Mouse (Mus musculus): ENCODE measurements at regions not wholly inside any gene's neighbourhood (a gene's known extent, or its start where the extent isn't known, plus 50 kb on each side); places are given as distances from the start of the nearest gene placed in this dataset.

GRCm38 (mm10) chr5:43133672-43134071 lies 99.3 kb upstream of the Cpeb2 start:
- no peaks in the 10 kb centered on the region for H3K27me3 ChIP-seq (replicated peaks)
- H3K27ac ChIP-seq (ENCODE audit: insufficient read depth, low read depth), result no peak overlapping the region
- H3K79me2 ChIP-seq (replicated peaks; ENCODE audit: control insufficient read depth, extremely low read depth, insufficient read depth, poor library complexity, severe bottlenecking), result no peaks in the 10 kb centered on the region
- no peak overlapping the region for H3K9ac ChIP-seq (ENCODE audit: insufficient read depth, low read depth)
- in situ Hi-C loops (cut with MboI; ENCODE audit: low pct_ligation_motif_present, low pct_unique_long_range_greater_than_20kb, low sequenced_read_pairs) (no loop called here), dilution Hi-C loops (cut with MboI; ENCODE audit: extremely low pct_ligation_motif_present, extremely low pct_unique_long_range_greater_than_20kb, low sequenced_read_pairs) (no loop called here)
- no peaks in the 10 kb centered on the region for H3K9me3 ChIP-seq (replicated peaks; ENCODE audit: low read length)
- H3K4me2 ChIP-seq (ENCODE audit: insufficient read depth, low read depth, poor library complexity, severe bottlenecking), result no peak overlapping the region
- no peaks in the 10 kb centered on the region for H3K36me3 ChIP-seq (replicated peaks in 1 of 2; ENCODE audit: control insufficient read depth in 1 of 2, insufficient read depth in 1 of 2, low read length in 1 of 2)
- DNase-seq (ENCODE audit: extremely low read depth), result no peak
- no peaks in the 10 kb centered on the region for H3K4me1 ChIP-seq (ENCODE audit: control insufficient read depth in 1 of 2, insufficient read depth in 2 of 2)
- no peak for TF ChIP-seq UBTF (IDR thresholded peaks at IDR 0.05; ENCODE audit: low read depth, low read length)
- no peak for TF ChIP-seq USF2 (conservative IDR thresholded peaks at IDR 0.05; ENCODE audit: low read depth, low read length)
- TF ChIP-seq PAX5 (IDR thresholded peaks at IDR 0.05; ENCODE audit: low read length), result no peak
- no peak for TF ChIP-seq BHLHE40 (IDR thresholded peaks at IDR 0.05; ENCODE audit: low read depth, low read length)
- no peak for TF ChIP-seq ZC3H11A (IDR thresholded peaks at IDR 0.05; ENCODE audit: low read depth, low read length)
- TF ChIP-seq JUN (IDR thresholded peaks at IDR 0.05; ENCODE audit: insufficient read depth, low read depth, low read length), result no peak
- H3K4me3 ChIP-seq (replicated peaks in 1 of 3; ENCODE audit: low read depth in 2 of 3, low read length in 2 of 3, poor library complexity in 1 of 3), result no peak overlapping the region

DNA sequence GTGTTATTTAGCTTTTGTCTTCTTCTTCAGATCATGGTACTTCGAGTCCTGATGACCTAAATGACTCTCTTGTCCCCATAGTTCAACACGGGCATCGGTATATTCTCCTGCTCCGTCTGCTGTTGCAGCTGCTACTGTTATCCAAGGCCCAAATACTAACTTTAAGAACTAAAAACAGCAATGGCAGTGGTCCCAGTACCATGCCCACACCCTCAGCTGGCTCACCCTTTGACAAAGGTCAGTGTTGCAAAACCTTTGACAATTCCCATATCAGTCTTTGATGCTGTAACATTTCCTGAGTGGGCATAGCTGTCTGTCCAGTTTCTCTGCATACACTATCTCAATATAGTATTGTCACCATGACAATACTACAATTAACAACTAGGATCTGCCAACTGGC lies 96.8 kb upstream of the Cpeb2 start:
- DNase-seq (ENCODE audit: extremely low read depth), result no peak
- in situ Hi-C loops (cut with MboI; ENCODE audit: low pct_ligation_motif_present, low pct_unique_long_range_greater_than_20kb, low sequenced_read_pairs) (no loop called here), dilution Hi-C loops (cut with MboI; ENCODE audit: extremely low pct_ligation_motif_present, extremely low pct_unique_long_range_greater_than_20kb, low sequenced_read_pairs) (no loop called here)
- H3K36me3 ChIP-seq (replicated peaks in 1 of 2; ENCODE audit: control insufficient read depth in 1 of 2, insufficient read depth in 1 of 2, low read length in 1 of 2), result no peaks in the 10 kb centered on the region
- H3K79me2 ChIP-seq (replicated peaks; ENCODE audit: control insufficient read depth, extremely low read depth, insufficient read depth, poor library complexity, severe bottlenecking), result no peaks in the 10 kb centered on the region
- H3K9ac ChIP-seq (ENCODE audit: insufficient read depth, low read depth), result no peak overlapping the region
- H3K4me2 ChIP-seq (ENCODE audit: insufficient read depth, low read depth, poor library complexity, severe bottlenecking), result no peak overlapping the region
- TF ChIP-seq PAX5 (IDR thresholded peaks at IDR 0.05; ENCODE audit: low read length) (no peak), ZMIZ1 (IDR thresholded peaks at IDR 0.05; ENCODE audit: low read depth, low read length) (no peak), NRF1 (IDR thresholded peaks at IDR 0.05; ENCODE audit: low read depth, low read length) (no peak), RCOR1 (conservative IDR thresholded peaks at IDR 0.05; ENCODE audit: low read depth, low read length) (no peak), POLR2AphosphoS2 (IDR thresholded peaks at IDR 0.05; ENCODE audit: low read depth, low read length) (no peak), RAD21 (IDR thresholded peaks at IDR 0.05; ENCODE audit: low read depth, low read length) (no peak), ETS1 (conservative IDR thresholded peaks at IDR 0.05; ENCODE audit: low read depth, low read length) (no peak), CHD1 (IDR thresholded peaks at IDR 0.05; ENCODE audit: low read depth, low read length) (no peak), POLR2A (IDR thresholded peaks at IDR 0.05; ENCODE audit: low read depth, low read length) (no peak), E2F4 (IDR thresholded peaks at IDR 0.05; ENCODE audit: insufficient replicate concordance, low read depth, low read length) (no peak), ZC3H11A (IDR thresholded peaks at IDR 0.05; ENCODE audit: low read depth, low read length) (no peak), NELFE (IDR thresholded peaks at IDR 0.05; ENCODE audit: low read depth, low read length) (no peak), ZNF384 (IDR thresholded peaks at IDR 0.05; ENCODE audit: low read depth, low read length) (no peak), EP300 (IDR thresholded peaks at IDR 0.05; ENCODE audit: low read length) (no peak), USF2 (conservative IDR thresholded peaks at IDR 0.05; ENCODE audit: low read depth, low read length) (no peak), TBP (conservative IDR thresholded peaks at IDR 0.05; ENCODE audit: low read depth, low read length) (no peak), GABPA (IDR thresholded peaks at IDR 0.05; ENCODE audit: insufficient replicate concordance, low read depth, low read length) (no peak), HCFC1 (IDR thresholded peaks at IDR 0.05; ENCODE audit: low read depth, low read length) (no peak)
- no peak overlapping the region for H3K4me3 ChIP-seq (replicated peaks in 1 of 3; ENCODE audit: low read depth in 2 of 3, low read length in 2 of 3, poor library complexity in 1 of 3)
- H3K4me1 ChIP-seq (ENCODE audit: control insufficient read depth in 1 of 2, insufficient read depth in 2 of 2), result no peaks in the 10 kb centered on the region
- H3K27me3 ChIP-seq (replicated peaks), result no peaks in the 10 kb centered on the region
- H3K9me3 ChIP-seq (replicated peaks; ENCODE audit: low read length), result no peaks in the 10 kb centered on the region
- H3K27ac ChIP-seq (ENCODE audit: insufficient read depth, low read depth), result no peak overlapping the region
